Mouse (Mus musculus): ENCODE results near the gene Gtf2ird1.
A peak's percentile ranks its signal among the peaks of the same experiment; 100 is the strongest.

Gtf2ird1 gene

DNA sequence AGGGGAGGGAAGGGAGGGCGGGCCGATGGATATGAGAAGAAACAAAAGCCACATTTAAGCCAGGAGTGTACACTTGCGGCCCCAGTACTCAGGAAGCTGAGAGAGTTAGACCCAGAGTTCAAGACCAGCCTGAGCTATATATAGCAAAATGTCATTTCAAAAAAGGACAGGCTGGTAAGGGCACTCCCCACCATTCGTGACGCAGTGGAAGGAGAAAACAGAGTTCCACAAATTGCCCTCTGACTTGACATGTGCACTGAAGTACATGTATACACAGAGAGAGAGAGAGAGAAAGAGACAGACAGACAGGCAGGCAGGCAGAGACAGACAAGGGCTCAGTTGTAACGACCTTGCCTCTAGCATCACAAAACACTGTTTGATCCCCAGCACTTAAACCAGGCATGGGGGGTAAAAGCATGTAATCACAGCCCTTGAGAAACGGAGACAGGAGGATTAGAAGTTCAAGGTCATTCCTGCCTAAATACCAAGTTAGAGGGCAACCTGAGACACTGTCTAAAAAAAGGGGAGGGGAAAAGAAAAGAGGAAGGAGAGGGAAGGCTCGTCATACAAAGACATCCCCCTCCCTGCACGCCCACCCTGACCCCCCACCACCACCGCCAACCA lies 11.2 kb downstream of the Gtf2ird1 start:
- no peak for DNase-seq (ENCODE audit: low read depth)

DNA sequence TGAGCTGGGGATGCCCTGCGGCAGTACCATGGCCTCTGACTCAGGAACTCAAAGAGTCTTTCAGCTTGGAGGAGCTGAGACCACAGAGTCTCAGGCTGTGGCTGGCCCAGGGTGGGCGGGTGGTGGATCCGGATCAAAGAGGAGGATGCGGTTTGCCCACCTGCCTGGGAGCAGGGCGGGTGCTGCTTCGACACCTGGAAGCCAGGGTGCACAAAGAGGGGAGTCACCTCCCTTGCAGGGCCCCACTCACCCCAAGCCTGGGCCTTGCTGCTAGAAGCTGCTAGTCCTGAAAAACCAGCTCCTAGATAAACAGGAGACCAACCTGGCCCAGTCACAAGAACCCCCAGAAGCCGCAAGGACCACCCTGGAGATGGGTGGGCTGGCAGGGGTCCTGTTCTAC lies 12.0 kb downstream of the Gtf2ird1 start:
- peak; percentile 49 for DNase-seq (ENCODE audit: low read depth)

DNA sequence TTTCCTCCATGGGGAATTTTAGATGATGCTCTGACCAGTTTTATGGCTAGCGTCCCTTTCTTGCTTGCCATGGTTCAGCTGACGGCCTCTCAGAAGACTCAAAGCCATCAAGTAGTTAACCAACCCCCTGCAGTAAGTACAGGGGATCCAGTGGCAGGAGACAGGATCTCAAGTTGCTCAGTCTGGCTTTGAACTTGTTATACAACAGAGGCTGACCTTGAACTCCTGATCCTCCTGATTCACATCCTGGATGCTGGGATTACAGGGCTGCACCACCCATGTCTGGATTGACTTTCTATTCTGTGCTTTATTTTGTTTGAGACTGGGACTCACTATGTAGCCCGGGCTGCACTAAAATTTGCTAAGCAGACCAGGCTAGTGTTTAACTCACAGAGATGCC lies 14.4 kb downstream of the Gtf2ird1 start:
- DNase-seq (ENCODE audit: low read depth) = no peak

DNA sequence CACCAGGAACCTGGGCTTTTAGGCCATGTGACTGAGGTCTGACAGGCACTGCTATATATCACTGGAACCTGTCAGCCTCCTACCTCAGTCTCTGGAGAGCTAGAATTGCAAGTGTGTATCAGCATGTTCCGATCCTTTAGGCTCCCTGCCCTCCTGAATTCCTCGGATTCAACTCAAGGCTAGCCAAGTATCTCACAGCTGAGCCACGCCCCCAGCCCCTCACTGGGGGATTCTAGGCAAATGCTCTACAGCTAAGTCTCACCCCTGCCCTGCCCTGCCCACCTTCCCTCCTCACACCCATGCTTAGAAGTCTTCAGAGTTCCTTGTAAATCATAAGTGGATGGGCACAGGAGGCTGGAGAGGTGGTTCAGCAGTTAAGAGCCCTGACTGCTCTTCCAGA lies 15.4 kb downstream of the Gtf2ird1 start:
- no peak for DNase-seq (ENCODE audit: low read depth)

DNA sequence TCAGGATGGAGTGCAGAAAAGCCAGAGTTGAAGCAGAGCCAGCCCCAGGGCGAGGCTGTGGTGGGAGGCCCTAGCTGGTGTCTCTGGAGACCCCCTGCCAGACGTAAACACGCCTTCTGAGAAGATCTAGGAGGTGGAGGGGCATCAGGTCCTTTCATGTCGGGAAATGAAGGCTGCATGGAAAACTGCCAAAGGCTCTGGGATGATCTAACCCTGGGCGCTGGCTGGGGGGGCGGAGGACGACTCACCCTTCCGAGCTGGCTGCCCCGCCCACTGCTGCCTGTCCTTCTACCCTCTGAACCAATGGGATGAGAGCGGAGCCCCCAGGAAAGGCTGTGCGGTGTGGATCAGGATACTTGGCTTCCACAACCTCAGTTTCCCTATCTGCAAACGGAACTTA lies 16.4 kb downstream of the Gtf2ird1 start:
- DNase-seq (ENCODE audit: low read depth) = no peak

DNA sequence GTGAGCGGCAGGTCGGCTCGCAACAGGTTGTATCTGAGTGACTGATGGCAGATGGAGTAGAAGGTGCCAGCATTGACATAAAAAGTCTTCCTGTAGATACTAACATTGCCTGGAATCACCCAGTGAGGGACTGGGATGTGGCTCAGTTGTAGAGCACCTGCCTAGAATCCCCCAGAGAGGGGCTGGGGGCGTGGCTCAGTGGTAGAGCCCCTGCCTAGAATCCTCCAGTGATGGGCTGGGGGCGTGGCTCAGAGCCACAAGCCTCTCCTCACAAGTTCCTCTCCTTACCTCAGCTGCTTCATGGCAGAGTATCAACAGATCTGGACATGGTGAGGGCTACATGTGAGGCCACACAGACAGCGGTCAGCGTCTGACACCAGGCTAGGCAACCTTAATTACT lies 17.0 kb downstream of the Gtf2ird1 start:
- DNase-seq (ENCODE audit: low read depth) = no peak

DNA sequence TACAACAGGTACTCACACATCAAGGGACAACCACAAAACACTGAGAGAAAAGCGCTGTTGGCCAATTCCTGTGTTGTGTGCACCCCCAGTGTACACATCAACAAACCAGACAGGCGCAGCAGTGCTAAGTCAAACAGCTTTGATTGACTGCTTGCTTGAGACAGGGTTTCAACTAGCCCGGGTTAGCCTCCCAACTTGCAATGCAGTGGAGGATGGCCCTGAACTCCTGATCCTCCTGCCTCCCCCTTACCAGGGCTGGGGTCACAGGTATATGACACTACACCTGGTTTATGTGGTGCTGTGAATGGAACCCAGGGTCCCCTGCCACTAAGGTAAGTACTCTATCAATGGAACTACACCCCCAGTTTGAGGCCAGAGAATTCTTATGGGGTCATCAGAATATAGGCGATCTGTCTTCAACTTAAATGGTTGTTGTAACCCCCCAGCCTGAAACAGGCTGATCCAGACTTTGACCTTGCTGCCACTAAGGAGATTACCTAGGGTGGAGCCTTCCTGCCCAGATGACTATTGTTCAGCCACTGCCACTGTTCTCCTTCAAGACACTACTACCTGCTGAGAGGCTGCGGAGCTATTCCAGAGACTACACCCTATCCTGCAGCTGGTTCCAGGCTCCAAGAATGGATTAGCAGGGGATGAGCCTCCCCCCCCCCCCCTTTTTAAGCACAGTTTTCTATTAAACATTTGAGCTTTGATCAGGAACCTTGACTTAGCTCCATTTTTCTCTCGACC lies 17.7 kb downstream of the Gtf2ird1 start:
- DNase-seq (ENCODE audit: low read depth) = no peak

DNA sequence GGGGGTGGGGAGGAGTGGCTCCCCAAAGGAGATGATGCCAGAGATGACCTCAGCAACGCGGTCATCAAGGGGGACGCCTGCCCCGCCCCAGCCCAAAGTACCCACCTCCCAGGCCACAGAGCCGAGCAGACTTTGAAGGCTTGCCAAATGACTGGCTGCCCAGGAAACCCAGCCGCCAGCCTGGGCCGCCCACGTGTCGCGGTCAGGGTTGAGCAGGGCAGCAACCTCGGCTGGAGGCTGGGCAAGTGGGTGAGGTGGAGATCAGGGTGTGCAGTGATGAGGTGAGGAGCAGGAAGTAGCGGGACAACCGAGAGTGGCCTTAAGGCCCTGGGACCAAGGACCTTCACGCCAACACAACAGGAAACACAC lies 19.1 kb downstream of the Gtf2ird1 start:
- peak; percentile 74 for DNase-seq (ENCODE audit: low read depth)

DNA sequence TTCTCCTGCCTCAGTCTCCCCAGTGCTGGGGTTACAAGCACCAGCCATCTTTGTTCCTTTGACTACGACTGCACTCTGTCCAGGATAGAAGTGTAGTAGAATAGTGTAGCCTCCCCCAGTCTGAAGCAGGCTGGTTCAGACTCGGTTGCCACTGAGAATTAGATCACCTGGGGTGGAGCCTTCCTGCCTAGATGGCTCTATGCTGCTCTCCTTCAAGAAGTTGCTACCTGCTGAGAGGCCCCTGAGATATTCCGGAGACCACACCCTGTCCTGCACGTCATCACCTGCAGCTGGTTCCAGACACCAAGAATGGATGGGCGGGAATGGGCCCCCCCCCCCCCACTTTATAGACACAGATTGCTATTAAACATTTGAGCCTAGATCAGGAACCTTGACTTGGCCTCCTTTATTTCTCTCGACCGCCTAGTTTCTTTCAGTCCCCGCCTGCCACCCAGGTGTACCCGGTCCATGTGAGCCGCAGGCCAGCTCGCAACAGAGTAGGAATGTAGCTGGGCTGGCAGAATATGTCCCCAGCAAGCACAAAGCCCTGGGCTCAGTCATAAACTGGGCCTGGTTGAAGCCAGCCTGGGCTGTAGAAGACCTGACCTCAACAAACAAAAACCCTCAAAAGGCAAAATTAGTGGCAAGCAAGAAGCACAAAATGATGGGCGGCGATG lies 19.6 kb downstream of the Gtf2ird1 start:
- no peak for DNase-seq (ENCODE audit: low read depth)

DNA sequence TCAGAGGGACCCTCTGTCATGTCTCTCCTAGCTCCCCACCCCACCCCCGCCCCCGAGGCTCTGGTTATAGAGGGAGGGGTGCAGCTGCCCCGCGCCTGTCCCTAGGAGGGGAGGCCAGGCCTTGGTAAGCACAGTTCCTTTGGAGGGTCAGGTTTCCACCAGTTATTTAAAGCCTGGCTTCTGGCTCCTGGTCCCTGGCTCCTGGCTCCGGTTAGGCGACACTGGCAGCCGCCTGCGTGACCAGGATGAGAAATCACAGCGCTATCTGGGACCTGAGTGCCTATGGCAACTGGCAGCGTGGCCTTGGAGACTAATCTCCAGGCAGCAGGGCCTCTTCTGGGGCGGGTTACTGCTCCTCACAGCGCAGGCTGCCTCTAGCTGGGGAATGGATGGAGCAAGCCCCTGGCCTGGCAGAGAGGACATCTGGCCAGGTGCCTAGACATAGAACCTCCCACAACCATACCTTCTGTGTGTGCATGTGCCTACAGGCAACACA lies 20.6 kb downstream of the Gtf2ird1 start:
- no peak for DNase-seq (ENCODE audit: low read depth)

DNA sequence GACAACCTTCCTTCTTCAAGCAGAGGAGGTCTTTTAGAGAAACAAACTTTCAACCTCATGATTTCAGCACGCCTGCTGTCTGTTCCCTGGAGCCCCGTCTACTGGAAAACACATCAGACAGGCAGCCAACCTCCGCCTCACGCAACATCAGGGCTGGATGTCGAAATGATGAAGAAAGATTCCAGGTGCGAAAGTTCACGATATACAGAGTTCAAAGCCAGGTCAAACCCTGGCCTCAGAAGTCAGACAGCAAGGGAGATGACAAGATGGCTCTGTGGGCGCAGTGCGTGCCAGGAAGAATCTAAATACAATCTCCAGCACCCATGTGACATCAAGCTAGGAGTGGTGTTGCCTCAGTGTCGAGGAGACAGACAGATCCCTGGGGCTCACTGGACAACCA lies 23.4 kb downstream of the Gtf2ird1 start:
- DNase-seq (ENCODE audit: low read depth) = no peak

DNA sequence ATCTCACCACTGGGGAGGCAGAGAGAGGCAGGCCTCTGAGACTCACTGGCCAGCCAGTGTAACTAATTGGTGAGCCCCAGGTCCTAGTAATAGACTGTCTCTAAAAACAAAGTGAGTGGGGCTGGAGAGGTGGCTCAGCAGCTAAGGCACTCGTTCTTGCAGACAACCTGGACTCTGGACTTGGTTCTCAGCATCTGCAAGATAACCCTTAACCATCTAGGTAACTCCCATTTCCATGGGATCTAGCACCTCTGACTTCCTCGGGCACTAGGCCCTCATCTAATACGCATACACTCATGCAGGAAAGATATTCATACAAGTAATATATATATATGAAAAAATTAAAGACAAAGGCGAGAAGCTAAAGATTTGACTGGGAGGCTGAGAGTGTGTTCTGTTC lies 26.4 kb downstream of the Gtf2ird1 start:
- no peak for DNase-seq (ENCODE audit: low read depth)

DNA sequence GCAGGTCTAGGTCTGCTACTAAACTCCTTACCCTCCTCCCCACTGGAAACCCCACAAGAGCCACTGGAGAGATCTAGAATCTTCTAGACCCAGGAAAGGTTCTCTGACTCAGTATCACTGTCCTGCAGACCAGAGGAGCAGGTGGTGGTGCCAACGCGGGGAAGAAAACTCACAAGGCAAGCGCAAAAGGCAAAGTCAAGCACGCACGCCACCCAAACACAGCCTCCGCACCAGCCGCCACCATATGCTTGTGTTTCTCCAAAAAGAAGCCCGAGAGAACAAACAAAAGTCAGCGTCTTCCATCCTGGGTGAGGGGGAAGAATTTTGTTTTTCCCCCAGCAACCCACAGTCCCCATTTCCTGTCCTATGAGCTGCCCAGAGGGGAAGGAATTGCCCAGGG lies 28.9 kb downstream of the Gtf2ird1 start:
- no peak for DNase-seq (ENCODE audit: low read depth)

DNA sequence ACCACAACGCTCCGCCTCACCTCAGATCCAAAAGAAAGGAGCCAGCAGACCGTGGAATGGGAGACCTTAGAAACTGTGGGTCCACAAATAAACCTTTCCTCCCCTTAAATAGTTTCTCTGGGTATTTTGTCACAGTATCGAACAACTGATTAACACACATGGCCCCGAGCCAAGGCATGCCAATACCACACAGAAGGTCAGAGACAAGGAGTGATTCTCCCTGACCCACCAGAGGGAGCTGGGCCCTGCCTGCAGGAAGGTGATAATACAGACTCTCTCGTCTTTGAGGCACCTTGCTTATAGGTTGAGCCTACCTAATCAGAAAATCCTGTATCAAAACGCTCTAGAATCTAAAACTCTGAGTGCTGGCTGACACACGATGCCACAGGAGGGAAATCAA lies 30.9 kb downstream of the Gtf2ird1 start:
- DNase-seq (ENCODE audit: low read depth) = no peak

DNA sequence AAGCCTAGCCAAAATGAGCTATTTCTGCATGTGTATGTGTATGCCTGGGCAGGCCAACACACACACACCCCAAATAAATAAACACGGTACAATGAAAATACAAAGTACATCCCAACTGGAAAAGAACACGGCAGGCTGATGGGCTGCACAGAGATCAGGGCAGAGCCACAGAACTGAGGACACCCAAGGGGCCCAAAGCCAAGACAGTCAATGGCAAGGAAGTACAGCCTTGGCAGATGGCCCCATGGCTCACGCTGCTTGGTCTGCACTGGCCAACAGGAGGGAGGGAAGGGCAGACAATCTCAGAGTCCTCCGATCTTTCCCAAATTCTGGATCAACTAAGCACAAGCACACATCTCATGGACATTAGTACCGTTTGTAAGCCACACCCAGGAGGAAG lies 32.6 kb downstream of the Gtf2ird1 start:
- DNase-seq (ENCODE audit: low read depth) = no peak

DNA sequence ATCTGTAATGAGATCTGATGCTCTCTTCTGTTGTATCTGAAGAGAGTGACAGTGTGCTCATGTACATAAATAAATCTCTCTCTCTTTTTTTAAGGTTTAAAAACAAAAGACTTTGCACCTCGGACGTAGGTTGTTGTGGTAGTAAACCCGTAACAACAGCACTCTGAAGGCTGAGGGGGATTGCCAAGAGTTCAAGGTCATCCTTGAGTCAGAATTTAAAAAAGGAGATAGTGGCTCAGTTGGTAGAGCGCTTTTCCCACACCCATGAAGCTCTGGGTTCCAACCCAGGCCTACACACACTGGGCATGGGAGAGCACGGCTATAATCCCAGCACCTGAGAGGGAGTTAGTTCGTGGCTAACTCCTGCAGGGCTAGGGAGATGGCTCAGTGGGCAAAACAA lies 33.1 kb downstream of the Gtf2ird1 start:
- DNase-seq (ENCODE audit: low read depth) = no peak

DNA sequence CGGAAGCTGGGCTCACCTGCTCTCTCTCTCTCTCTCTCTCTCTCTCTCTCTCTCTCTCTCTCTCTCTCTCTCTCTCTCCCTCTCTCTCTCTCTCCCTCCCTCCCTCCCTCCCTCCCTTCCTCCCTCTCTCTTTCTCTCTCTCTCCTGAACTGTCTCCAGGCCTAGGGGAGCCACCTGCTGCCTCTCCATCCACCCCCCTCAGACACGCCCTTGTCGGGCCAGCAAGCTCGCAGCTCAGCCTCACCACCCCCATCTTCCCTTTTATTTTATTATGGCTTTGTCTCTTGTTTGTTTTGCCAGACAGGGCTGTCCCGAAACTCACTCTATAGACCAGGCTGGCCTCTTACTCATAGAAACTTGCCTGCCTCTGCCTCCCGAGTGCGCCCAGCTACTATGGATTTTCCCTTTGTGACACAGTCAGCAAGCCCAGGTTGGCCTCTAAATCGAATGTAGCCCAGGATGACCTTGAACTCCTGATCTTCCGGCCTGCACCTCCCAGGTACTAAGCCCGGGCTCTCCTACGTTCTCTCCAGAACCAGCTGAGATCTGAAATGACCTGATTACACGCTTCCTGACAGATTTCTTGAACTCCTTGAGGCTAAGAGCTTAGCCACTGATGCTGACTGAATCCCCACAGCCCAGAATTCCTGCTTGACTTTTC lies 34.1 kb downstream of the Gtf2ird1 start:
- DNase-seq (ENCODE audit: low read depth) = no peak

DNA sequence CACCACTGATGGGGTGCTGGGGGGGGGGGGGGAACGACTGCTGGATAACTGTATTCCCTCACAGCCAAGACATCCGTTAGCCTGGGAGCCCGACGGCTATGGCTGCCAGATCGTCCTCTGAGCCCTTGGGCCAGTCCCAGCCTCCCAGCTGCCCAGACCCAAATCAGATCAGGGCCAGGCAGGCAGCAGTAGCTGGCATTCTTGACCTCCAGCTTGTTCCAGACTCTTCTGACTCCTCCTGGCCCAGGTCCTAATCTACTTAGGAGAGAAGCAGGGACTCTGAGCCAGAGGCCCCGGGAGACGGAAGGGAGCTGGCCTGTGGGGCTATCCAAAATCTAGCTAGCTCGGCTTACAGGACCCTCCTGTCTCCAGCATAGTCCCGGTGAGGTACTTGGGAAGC lies 35.5 kb downstream of the Gtf2ird1 start:
- DNase-seq (ENCODE audit: low read depth) = no peak

DNA sequence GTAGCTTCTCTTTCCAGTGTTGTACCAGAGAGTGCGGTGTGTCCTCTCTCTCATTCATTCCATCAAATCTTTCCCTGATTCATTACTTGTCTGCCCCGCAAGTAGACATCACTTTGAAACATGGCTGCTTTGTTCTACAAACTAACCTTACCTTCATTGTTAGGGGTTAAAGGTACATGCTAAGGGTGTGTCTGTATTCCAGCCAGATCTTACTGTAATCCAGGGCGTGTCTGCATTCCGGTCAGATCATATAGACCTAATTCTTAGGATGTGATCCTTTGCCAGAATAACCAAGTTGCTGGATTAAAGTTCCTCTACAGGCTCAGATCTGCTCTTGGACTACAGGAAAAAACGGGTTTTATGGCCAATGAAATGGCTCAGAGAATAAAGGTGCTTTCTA lies 36.8 kb downstream of the Gtf2ird1 start:
- DNase-seq (ENCODE audit: low read depth) = no peak

DNA sequence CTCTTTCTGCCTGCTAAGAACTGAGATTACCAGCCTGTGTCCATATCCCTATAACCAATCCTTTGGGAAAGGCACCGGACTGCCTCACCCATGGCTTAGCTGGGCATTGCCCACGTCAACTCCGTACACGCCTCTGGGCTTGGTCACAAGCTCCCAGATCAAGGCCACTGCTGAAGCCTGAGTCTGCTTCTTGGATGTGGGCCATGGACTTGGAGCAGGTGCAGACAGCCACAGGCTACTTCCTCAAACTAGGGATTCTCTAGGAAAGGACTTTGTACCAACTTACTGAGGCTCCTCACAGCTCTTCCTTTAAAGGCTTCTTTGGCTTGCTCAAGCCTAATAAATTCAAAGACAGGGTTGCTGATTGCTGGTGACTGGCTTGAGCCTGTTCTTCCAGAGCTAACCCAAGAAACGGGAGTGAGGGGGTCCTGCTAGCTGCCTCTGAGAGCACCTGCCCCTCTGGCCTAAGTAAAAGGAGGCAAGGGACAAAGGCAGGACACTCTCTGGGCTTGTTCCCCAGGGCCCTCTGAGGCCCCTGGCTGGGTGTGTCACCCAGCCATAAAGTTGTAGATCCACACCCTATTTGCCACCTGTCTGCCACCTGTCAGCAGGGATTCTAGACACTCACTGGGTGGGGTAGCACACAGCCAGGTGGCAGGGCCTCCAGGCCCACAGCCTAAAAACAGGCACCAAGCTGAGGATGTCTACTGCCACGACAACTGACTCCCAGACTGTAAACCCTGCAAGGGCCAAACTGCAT lies 38.0 kb downstream of the Gtf2ird1 start:
- DNase-seq (ENCODE audit: low read depth) = no peak

DNA sequence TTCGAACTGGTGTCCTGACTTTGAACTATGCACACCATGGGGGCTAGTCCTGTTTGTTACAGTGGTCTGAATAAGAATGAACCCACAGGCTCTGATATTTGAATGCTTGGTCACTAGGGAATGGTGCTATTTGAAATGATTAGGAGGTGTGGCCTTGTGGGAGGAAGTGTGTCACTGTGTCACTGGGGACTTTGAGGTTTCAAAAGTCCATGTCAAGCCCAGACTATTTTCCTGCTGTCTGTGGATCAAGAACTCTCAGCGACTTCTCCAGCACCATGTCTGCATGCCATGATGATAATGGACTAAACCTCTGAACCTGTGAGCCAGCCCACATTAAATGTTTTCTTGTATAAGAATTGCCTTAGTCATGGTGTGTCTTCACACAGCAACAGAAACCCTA lies 44.2 kb downstream of the Gtf2ird1 start:
- DNase-seq (ENCODE audit: low read depth) = no peak

DNA sequence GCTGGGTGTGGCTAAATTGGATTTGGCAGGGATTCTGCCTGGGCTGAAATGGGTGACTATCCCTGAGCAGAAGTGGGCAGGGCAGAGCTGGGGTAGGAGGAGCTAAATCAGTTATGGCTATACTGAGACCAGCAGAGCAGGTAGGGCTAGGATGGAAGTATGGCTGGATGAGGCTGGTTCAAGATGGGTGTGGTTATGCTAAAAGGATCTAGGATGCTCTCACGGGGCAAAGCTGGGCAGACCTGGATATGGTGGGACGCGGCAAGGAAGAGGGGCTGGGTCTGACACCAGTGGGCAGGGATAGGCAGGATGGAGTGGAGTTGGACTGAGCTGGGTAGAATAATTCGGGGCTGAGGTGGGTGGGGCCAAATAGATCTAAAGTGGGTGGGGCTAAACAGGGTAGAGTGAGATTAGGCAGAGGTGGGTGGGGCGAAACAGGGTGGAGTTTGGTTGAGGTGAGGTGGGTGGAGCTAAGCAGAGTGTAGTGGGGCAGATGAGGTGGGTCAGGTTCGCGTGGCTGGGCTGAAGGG lies 46.1 kb downstream of the Gtf2ird1 start:
- DNase-seq (ENCODE audit: low read depth) = no peak

Measured in induced T-regulatory cell, adult 2 months (primary cell).